Mouse (Mus musculus): ENCODE measurements around the gene Vegfc.

The Vegfc gene

DNA sequence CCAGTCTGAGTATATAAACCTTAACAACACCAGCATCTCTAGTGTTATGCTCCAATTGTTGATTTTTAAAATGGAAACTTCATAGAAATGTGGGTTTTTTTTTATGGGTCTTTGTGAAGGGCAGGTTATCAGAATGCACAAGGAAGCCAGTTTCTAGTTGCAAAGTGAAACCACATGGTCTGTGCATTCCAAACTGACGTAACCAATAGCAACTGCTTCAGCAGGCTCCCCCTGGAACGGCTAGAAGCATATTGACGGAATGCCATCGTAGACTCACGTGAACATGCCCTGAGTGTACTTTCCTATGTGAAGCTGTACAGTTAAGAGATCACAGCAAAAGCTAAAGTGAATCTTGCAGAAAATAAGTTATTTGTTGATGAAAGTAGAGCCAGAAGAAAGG is 86.1 kb downstream of the Vegfc start:
- in situ Hi-C loops (cut with MboI; ENCODE audit: unreplicated experiment in 2 of 2) = no loop called here

DNA sequence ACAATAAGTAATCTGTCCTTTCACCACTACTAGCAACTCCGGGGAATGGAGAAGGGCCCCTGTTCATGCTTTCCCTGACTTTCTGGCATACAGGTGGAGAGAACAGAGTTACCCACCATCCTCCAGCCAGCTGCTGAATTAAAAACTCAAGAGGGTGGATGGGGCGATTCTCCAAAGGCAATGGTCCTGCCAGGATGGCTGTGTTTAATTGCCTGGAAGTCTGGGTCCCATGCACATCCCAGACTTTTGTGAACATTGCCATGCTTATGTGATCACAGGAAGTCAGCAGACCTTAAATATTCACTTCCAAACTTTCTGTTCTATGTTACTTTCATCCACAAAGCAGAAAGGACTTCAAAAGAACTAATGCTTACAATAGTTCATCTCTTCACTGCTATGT is 107.9 kb downstream of the Vegfc start:
- in situ Hi-C loops (cut with MboI; ENCODE audit: unreplicated experiment in 2 of 2) = no loop called here

DNA sequence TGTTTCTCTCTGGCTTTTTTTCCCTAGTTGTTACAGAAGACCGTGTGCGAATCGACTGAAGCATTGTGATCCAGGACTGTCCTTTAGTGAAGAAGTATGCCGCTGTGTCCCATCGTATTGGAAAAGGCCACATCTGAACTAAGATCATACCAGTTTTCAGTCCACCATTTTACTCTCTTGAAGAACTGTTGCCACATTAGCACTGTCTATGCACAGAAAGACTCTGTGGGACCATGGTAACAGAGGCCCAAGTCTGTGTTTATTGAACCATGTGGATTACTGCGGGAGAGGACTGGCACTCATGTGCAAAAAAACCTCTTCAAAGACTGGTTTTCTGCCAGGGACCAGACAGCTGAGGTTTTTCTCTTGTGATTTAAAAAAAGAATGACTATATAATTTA is 108.5 kb downstream of the Vegfc start:
- in situ Hi-C loops (cut with MboI; ENCODE audit: unreplicated experiment in 2 of 2) = no loop called here

DNA sequence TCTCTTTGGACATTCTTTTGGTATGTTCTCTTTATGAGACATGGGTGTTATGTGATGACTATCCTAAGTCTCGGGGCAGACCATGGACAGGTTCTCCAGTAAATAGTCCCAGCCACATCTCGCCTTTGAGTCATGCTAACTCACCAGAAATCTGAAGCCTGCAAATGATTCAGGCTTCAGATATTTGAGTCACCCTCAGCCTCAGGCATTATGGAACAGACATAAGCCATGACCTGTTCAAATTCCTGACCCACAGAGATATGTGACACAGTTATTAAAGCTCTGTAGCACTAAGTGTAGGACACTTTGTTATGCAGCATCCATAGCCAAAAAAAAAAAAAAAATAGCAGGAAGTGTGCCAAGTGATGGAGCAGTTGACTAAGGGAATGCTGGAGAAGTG is 138.8 kb downstream of the Vegfc start:
- in situ Hi-C loops (cut with MboI; ENCODE audit: unreplicated experiment in 2 of 2) = no loop called here

DNA sequence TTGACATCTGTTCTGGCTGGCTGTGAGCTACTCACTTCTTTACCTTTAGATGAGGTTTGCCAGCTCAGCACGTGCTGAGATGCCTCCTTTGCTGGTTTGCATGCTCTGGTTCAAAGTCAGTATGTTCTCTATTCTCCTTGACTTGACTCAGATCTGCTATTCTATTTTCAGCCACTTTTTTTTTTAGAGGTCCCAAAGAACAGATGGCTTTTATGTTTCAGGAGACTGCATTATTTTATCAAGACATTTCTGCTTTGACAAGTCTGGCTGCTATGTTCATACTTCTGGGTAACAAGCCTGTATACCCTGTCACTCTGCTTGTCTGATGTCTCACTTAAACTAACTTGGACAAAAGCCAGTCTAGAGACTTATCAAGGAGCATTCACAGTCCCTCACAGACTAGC is 151.4 kb downstream of the Vegfc start:
- in situ Hi-C loops (cut with MboI; ENCODE audit: unreplicated experiment in 2 of 2) = no loop called here

DNA sequence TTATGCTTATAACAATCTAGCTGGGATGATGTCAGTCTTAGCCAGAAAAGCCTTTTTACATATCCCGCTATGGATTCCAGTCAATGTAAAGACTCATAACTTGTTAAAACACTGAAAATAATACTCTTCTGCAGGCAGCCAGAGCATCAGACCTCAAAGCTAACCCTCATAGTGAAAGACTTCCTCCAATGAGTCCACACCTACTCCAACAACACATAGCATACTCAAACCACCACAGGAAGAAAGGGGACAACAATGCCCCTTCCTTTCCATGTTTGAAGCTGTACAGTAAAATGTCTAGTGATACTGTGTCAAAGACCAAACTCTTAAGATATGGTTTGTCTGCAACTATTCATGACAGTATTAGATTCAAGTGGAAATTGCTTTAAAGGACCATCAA is 153.2 kb downstream of the Vegfc start:
- in situ Hi-C loops (cut with MboI; ENCODE audit: unreplicated experiment in 2 of 2) = no loop called here

DNA sequence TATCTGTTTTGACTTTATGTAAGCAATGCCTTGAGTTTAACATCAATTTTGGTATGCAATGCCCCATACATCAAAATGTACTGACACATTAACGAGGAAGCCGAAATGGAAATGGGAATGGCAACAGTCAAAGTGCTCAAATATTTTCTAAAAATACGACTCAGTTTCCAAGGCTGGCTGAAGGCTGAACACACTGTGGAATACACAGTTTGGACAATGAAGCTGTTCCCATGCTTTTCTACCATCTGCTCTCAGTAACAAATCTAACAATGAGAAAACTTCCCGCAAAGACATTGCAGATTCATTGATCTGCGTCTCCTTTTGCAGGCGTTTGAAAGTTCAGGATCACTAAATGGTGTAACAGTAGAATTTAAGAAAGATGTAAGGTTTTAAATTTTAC is 155.9 kb downstream of the Vegfc start:
- in situ Hi-C loops (cut with MboI; ENCODE audit: unreplicated experiment in 2 of 2) = no loop called here
